Mouse (Mus musculus) brain, embryonic 14.5 days (tissue): ENCODE measurements at regions not wholly inside any gene's neighbourhood (a gene's known extent, or its start where the extent isn't known, plus 50 kb on each side); places are given as distances from the start of the nearest gene placed in this dataset.

Source experiments
- DNase-seq: peaks from one replicate; pipeline ENCODE4 v3.0.0-alpha.2; 2011; ENCODE audit warnings: low read depth
- CTCF ChIP-seq: fragments of 200-500 bp; IDR thresholded peaks from 2 replicates; pipeline ENCODE4 v1.5.1; 2012; ENCODE audit warnings: inconsistent platforms, mild to moderate bottlenecking, moderate library complexity, borderline replicate concordance; ENCODE audit not compliant: insufficient read depth, insufficient read length; ENCODE audit errors: extremely low read depth
- POLR2A ChIP-seq: fragments of 200-500 bp; IDR thresholded peaks from 2 replicates; pipeline ENCODE4 v1.6.1; 2012; ENCODE audit warnings: mild to moderate bottlenecking, inconsistent platforms, borderline replicate concordance; ENCODE audit not compliant: poor library complexity, insufficient read depth, insufficient read length, severe bottlenecking; ENCODE audit errors: extremely low read depth

DNA sequence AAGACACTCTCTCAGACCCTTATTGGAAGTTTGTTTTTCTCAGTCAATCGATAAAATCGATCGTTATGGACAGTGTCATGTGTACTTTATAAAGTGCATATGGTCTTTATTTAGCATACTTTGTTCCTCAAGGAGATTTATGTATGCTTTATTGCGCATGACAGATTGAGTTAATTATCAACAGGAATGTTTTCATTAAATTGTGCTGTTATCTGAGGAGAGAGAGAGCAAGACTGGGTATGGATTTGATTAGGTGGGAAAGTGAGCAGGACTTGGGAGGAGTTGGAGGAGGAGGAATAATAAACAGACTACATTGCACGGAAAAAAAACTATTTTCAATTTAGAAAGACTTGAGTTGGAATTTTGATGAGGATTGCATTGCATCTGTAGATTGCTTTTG, 183.8 kb upstream of the Sstr1 start:
- TF ChIP-seq CTCF = no peak
- no peak for TF ChIP-seq POLR2A
- no peak for DNase-seq

DNA sequence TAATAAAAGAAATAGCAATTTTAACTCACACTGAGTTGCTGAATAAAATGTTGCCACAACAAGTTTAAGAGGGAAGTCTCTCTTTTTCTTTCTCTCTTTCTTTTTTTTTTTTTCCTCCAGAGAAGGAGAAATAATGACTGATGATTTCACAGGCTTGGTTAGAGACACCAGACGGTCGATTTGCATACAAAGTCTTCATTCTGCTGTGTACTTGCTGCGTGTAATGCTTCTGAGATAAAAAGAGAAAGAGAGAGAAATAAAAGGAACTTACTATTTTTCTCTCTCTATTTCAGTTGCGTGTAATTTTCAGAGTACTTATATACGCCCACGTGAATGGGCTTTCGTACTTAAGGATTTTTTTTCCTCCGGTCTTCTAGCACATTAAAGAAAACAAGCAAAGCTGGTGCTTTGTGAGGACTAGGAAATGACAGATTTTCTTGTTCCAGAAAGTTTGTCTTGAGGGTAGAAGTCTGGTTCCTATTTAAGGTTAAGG, 155.2 kb upstream of the Sstr1 start:
- TF ChIP-seq POLR2A = no peak
- TF ChIP-seq CTCF = no peak
- peak; percentile 6 for DNase-seq

DNA sequence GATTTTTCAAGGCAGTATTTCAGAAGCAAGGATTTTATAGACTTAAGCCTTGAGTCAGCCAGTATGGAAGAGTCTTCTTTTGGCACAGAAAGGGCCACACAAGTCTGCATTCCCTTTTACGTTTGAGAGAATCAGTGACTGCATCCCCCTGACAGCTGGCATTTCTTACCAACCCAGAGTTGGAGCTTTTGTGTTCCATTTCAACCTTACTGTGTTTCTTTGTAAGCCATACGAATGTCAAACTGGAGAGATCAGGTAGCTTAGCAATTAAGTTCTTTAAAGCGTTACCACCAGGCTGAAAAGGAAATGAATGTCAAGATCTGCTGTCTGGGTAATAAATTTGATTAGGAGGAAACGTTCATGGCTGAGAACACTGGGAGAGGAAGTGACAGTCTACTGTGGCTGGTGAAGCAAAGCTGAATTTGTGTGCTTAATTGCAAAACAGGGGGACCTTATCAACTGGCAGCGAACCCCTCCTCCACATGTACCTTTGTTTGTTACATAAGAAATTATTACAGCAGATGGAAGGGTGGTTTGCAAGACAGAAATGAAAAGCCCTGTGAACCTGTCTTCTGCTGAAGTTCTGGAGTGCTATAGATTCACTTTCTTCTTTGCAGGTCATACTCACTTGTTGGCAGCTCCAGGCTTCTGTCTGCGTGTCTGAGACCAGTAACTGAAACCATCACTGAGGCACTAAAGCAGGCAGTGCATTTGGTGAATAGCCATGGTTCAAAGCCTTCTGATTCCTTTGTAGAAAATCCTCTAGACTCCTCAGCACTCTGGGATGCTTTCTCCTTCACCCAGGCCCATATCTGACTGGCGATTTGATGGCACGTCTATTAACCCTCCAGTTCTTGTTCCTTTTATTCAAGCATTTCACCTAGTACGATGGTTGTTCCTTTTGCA, 144.0 kb upstream of the Sstr1 start:
- TF ChIP-seq POLR2A (no peak), CTCF (no peak)
- peak; percentile 8 for DNase-seq

DNA sequence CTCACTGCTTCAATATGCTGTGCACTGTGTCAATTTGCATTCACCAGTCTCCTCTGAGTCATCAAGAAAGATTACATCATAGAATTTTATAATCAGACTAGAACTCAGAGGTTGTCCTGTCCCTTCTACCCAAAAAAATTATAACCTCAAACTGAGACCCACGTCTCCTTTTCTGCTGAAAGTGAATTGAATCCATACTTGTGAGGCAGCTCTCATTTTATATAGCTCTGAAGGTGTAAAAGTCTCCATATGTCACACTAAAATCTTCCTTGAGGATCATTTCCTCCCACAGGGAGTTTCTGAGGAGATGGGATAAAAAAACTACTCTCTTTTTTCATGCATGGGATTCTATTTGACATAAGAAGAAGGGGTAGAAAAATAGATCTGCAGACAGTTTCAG, 124.3 kb upstream of the Sstr1 start:
- DNase-seq = no peak
- no peak for TF ChIP-seq CTCF
- no peak for TF ChIP-seq POLR2A

DNA sequence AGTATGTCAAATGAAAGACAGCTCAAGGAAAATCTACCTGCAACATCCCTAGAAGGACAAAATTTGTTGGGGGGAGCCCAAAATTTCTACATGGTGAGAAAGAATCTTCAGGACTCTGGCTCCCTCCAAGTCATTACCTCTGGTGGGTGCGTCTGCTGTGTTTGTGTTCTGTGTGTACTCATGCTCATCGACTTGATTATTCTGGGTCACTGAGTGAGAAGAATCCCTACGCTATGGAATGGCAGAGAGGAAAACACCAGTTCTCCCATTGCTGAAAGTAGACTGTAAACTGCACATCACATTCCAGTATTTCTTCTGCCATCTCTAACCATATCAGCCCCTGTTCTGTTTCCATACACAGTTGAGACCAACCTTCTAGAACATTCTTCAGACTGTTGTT, 98.9 kb upstream of the Sstr1 start:
- TF ChIP-seq POLR2A (no peak), CTCF (no peak)
- DNase-seq = no peak

DNA sequence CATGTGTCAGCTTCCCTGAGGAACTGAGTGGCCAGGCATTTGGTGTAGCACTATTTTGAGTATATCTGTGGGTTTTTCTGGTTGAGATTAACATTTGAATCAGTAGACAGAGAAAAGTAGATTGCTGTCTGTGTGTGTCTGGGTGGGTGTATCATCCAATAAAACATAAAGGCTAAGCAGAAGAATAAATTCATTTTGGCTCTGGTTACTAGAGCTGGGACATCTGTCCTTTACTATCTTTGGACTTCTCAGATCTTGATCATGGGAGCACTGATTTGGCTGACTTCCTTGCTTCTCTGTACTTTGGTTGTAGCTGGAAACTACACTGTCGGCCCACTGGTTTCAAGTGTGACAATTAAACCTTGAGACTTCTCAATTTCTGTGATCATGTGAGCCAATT, 72.5 kb upstream of the Sstr1 start:
- TF ChIP-seq CTCF (no peak), POLR2A (no peak)
- DNase-seq = no peak

DNA sequence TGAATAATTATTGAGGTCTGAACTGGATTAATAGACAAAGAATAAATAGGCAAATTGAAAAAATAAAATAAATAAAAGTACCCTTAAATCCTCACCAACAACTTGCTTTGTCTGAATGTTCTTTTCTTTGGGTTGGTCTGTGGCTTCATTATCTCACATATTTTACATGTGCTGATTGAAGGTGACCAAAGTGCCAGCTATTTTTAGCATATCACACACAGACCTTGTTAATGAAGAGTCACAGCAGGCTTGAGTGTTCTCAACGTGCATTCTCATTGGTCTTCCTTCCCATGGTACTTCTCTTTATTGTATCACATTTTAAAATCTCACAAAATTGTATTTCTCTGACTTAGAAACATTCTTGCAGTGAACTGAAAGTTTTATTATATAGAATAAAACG, 59.7 kb upstream of the Sstr1 start:
- no peak for DNase-seq
- TF ChIP-seq CTCF = no peak
- TF ChIP-seq POLR2A = no peak
